Mouse (Mus musculus) frontal cortex, postnatal 10 days (tissue): ENCODE measurements around the gene Kifc5b.
"Not testable (repeated sequence)": the region's sequence is repeated elsewhere in the genome, so short reads cannot be mapped to it uniquely, and the experiment has no call there.

Experiments used
- DNase-seq, 2 experiments: peaks; one replicate each; pipeline ENCODE4 v3.0.0; 2022; ENCODE audit warnings: low spot score in 2 of 2, mixed read lengths in 1 of 2

The Kifc5b gene

GRCm38 (mm10) chr17:26970221-26970620 is 53.3 kb downstream of the Kifc5b start:
- peak in 1 of 2 experiments; percentile 8 for DNase-seq

- DNase-seq, result peak in 1 of 2 experiments; percentile 13
These were observed 54.5 kb downstream of the Kifc5b start for GRCm38 (mm10) chr17:26971247-26971905.

GRCm38 (mm10) chr17:26972107-26972506 is 55.2 kb downstream of the Kifc5b start:
- DNase-seq, result no peak

- peak; percentile 94 to 95 for DNase-seq
These were observed 56.0 kb downstream of the Kifc5b start, which contains the start of gene Zbtb9 for GRCm38 (mm10) chr17:26972703-26973574. Gene Zbtb9, plus strand, starts transcription at chr17:26973167.

GRCm38 (mm10) chr17:26974547-26974946 is 57.7 kb downstream of the Kifc5b start:
- DNase-seq, result no peak

GRCm38 (mm10) chr17:26975415-26975814 is 58.5 kb downstream of the Kifc5b start:
- DNase-seq, result no peak

- not testable (repeated sequence) for DNase-seq
These were observed 60.5 kb downstream of the Kifc5b start for GRCm38 (mm10) chr17:26977354-26977753.

- DNase-seq, result no peak
These were observed 62.5 kb downstream of the Kifc5b start for GRCm38 (mm10) chr17:26979426-26979825.

- no peak for DNase-seq
These were observed 64.2 kb downstream of the Kifc5b start for GRCm38 (mm10) chr17:26981050-26981449.
